Mouse (Mus musculus) kidney, embryonic 15.5 days (tissue): ENCODE results near the gene Tspan9. TPM values are rescaled to one million over a fixed set of nuclear protein-coding genes. Genes with fewer than 3 reads are reported as not detected.

ENCODE experiments used
- ATAC-seq: fragments of 200-750 bp; cut with Nextera tagmentation; replicated peaks from 2 replicates; pipeline ENCODE4 v1.8.0; 2017; ENCODE audit warnings: moderate TSS enrichment; ENCODE audit not compliant: low FRiP score
- H3K27ac ChIP-seq: fragments of 300-500 bp; sonication (generic); 2 replicates; pipeline ENCODE4 v1.5.1; 2015; ENCODE audit warnings: mild to moderate bottlenecking, inconsistent platforms
- H3K27me3 ChIP-seq: fragments of 300-500 bp; sonication (generic); 2 replicates; pipeline ENCODE4 v1.6.1; 2015; ENCODE audit warnings: inconsistent platforms
- H3K36me3 ChIP-seq: fragments of 300-500 bp; sonication (generic); 2 replicates; pipeline ENCODE4 v1.6.1; 2015; ENCODE audit warnings: inconsistent platforms
- H3K4me1 ChIP-seq: fragments of 300-500 bp; sonication (generic); 2 replicates; pipeline ENCODE4 v1.6.1; 2015; ENCODE audit warnings: inconsistent platforms
- H3K4me2 ChIP-seq: fragments of 300-500 bp; sonication (generic); 2 replicates; pipeline ENCODE4 v1.6.1; 2015; ENCODE audit warnings: moderate library complexity, mild to moderate bottlenecking, inconsistent platforms
- H3K4me3 ChIP-seq: fragments of 300-500 bp; sonication (generic); replicated peaks from 2 replicates; pipeline ENCODE4 v1.5.1; 2015; ENCODE audit warnings: mild to moderate bottlenecking, inconsistent platforms
- H3K9ac ChIP-seq: fragments of 300-500 bp; sonication (generic); 2 replicates; pipeline ENCODE4 v1.6.1; 2015; ENCODE audit warnings: mild to moderate bottlenecking, inconsistent platforms
- H3K9me3 ChIP-seq: fragments of 300-500 bp; sonication (generic); replicated peaks from 2 replicates; pipeline ENCODE4 v1.6.1; 2016; ENCODE audit warnings: inconsistent platforms
- WGBS: fragments of 180-500 bp; shearing (Covaris S2); methylation state at CpG from one replicate; pipeline ENCODE4 v1.1.7; 2015; ENCODE audit warnings: mixed read lengths; 5-methylcytosine and 5-hydroxymethylcytosine counted together
- polyA plus RNA-seq: library from polyadenylated mRNA; unstranded; fragments of >200 nt; fragmentation: Nextera tagmentation; extraction: Ambion mirVana; gene quantifications from 2 replicates; pipeline ENCODE4 v1.2.1, GENCODE M21; 2015

Tspan9 gene
- polyA plus RNA-seq, 1 experiment from 2014 or later: 121 TPM

DNA sequence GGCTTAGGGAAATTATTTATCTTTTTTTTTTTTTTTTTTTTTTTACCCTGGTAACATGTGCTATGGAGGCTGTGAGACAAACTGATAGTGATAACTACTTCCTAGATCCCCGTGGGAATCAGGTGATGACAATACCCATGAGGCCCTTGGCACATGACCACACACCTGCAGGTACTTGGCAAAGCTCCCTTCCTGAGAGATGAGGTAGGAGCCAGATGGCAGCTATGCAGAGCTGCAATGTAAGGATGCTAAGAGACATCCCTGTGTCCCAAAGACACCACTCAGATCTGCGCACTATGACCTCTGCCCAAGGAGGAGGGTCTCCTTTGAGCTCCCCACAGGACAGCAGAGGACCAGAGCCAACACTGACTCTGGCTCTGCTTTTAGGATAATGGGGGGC, 144.3 kb downstream of the Tspan9 start:
- H3K27me3 ChIP-seq: no peaks in the 10 kb centered on the region
- no peak overlapping the region for H3K4me2 ChIP-seq
- 0 out of 2 replicates have a peak, but pooled peaks cover 5% of the 10 kb centered on the region for H3K36me3 ChIP-seq
- H3K4me1 ChIP-seq: peaks cover 10% of the 10 kb centered on the region
- no peak overlapping the region for H3K9ac ChIP-seq
- no peak overlapping the region for H3K4me3 ChIP-seq
- H3K27ac ChIP-seq: no peak overlapping the region
- no peak for ATAC-seq
- WGBS: 81% methylated on average over 2 of the region's 2 CpGs
- H3K9me3 ChIP-seq: no peaks in the 10 kb centered on the region

- peaks cover 11% of the 10 kb centered on the region; the same call in 1 of the 2 replicates for H3K36me3 ChIP-seq
- H3K27me3 ChIP-seq: no peaks in the 10 kb centered on the region
- no peak overlapping the region for H3K4me3 ChIP-seq
- H3K9me3 ChIP-seq: no peaks in the 10 kb centered on the region
- no peak for ATAC-seq
- peaks cover 2% of the 10 kb centered on the region for H3K4me1 ChIP-seq
- no peak overlapping the region for H3K9ac ChIP-seq
- 85% methylated on average over 5 of the region's 5 CpGs for WGBS
- H3K4me2 ChIP-seq: no peak overlapping the region
- no peak overlapping the region for H3K27ac ChIP-seq
Measured at GRCm38 (mm10) chr6:127996928-127997327, 146.5 kb downstream of the Tspan9 start.

GRCm38 (mm10) chr6:127992993-127993392, 150.4 kb downstream of the Tspan9 start:
- Histone ChIP-seq H3K4me3 (no peak overlapping the region), H3K27me3 (no peaks in the 10 kb centered on the region), H3K36me3 (peaks cover 11% of the 10 kb centered on the region; the same call in 1 of the 2 replicates), H3K9ac (no peak overlapping the region), H3K4me2 (no peak overlapping the region), H3K27ac (no peak overlapping the region), H3K9me3 (no peaks in the 10 kb centered on the region), H3K4me1 (peaks cover 28% of the 10 kb centered on the region)
- WGBS: 96% methylated on average over 8 of the region's 8 CpGs
- ATAC-seq: no peak

- WGBS: 69% methylated on average over 11 of the region's 11 CpGs
- H3K36me3 ChIP-seq: peaks cover 6% of the 10 kb centered on the region; the same call in 1 of the 2 replicates
- no peak overlapping the region for H3K4me2 ChIP-seq
- no peaks in the 10 kb centered on the region for H3K27me3 ChIP-seq
- H3K9ac ChIP-seq: no peak overlapping the region
- no peak overlapping the region for H3K4me3 ChIP-seq
- no peak for ATAC-seq
- H3K4me1 ChIP-seq: peaks cover 28% of the 10 kb centered on the region
- no peak overlapping the region for H3K27ac ChIP-seq
- H3K9me3 ChIP-seq: no peaks in the 10 kb centered on the region
Measured at GRCm38 (mm10) chr6:127991509-127992176, 151.8 kb downstream of the Tspan9 start.

- Histone ChIP-seq H3K36me3 (peaks cover 7% of the 10 kb centered on the region), H3K4me2 (no peak overlapping the region), H3K27ac (0 out of 2 replicates have a peak overlapping the region, but pooled peaks have one; percentile 13), H3K4me3 (no peak overlapping the region), H3K9ac (no peak overlapping the region), H3K9me3 (no peaks in the 10 kb centered on the region), H3K4me1 (peaks cover 32% of the 10 kb centered on the region), H3K27me3 (no peaks in the 10 kb centered on the region)
- 64% methylated on average over 11 of the region's 11 CpGs for WGBS
- peak; percentile 15; the same call in 1 of the 2 replicates for ATAC-seq
Measured at GRCm38 (mm10) chr6:127989624-127990212, 153.7 kb downstream of the Tspan9 start.

- Histone ChIP-seq H3K36me3 (peaks cover 11% of the 10 kb centered on the region), H3K4me3 (no peak overlapping the region), H3K9ac (no peak overlapping the region), H3K27me3 (no peaks in the 10 kb centered on the region), H3K4me1 (peaks cover 32% of the 10 kb centered on the region), H3K27ac (0 out of 2 replicates have a peak overlapping the region, but pooled peaks have one; percentile 10), H3K9me3 (no peaks in the 10 kb centered on the region), H3K4me2 (no peak overlapping the region)
- 88% methylated on average over 12 of the region's 12 CpGs for WGBS
- ATAC-seq: no peak
Measured at GRCm38 (mm10) chr6:127988944-127989494, 154.4 kb downstream of the Tspan9 start.

- H3K27ac ChIP-seq: no peak overlapping the region
- no peaks in the 10 kb centered on the region for H3K9me3 ChIP-seq
- peaks cover 35% of the 10 kb centered on the region for H3K4me1 ChIP-seq
- WGBS: 93% methylated on average over 14 of the region's 14 CpGs
- H3K4me2 ChIP-seq: no peak overlapping the region
- peaks cover 8% of the 10 kb centered on the region for H3K36me3 ChIP-seq
- H3K27me3 ChIP-seq: no peaks in the 10 kb centered on the region
- no peak for ATAC-seq
- no peak overlapping the region for H3K4me3 ChIP-seq
- H3K9ac ChIP-seq: no peak overlapping the region
Measured at GRCm38 (mm10) chr6:127987374-127987773, 156.0 kb downstream of the Tspan9 start.

GRCm38 (mm10) chr6:127986357-127986756, 157.0 kb downstream of the Tspan9 start:
- ATAC-seq: no peak
- H3K9ac ChIP-seq: no peak overlapping the region
- H3K9me3 ChIP-seq: no peaks in the 10 kb centered on the region
- H3K27ac ChIP-seq: no peak overlapping the region
- no peak overlapping the region for H3K4me3 ChIP-seq
- no peak overlapping the region for H3K4me2 ChIP-seq
- peaks cover 31% of the 10 kb centered on the region for H3K4me1 ChIP-seq
- peaks cover 5% of the 10 kb centered on the region; the same call in 1 of the 2 replicates for H3K36me3 ChIP-seq
- no peaks in the 10 kb centered on the region for H3K27me3 ChIP-seq
- 54% methylated on average over 9 of the region's 9 CpGs for WGBS

DNA sequence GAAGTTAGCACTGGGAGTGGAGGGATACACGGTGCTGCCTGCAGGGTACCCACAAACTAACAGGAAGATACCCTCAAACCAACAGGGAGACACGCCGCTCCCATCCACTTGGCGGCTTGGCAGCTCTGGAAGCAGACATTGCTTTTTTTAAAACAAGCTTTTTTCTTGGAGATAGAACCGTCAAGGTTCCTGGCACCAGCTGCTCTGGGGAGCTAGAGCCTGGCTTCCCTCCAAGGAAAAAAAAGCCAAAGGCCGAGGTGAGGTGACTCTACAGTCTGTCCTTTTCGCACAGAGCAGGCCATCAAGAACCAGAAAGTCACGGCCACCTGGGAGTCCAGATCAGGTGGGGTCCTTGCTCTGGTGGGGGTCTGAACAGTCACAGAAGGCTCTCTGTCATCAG, 162.2 kb downstream of the Tspan9 start:
- peaks cover 43% of the 10 kb centered on the region for H3K4me1 ChIP-seq
- H3K36me3 ChIP-seq: peaks cover 5% of the 10 kb centered on the region; the same call in 1 of the 2 replicates
- WGBS: 57% methylated on average over 8 of the region's 8 CpGs
- no peak overlapping the region for H3K4me3 ChIP-seq
- H3K9ac ChIP-seq: no peak overlapping the region
- H3K9me3 ChIP-seq: no peaks in the 10 kb centered on the region
- H3K27me3 ChIP-seq: no peaks in the 10 kb centered on the region
- H3K27ac ChIP-seq: no peak overlapping the region
- no peak overlapping the region for H3K4me2 ChIP-seq
- ATAC-seq: no peak

- H3K4me3 ChIP-seq: no peak overlapping the region
- no peaks in the 10 kb centered on the region for H3K9me3 ChIP-seq
- H3K27ac ChIP-seq: no peak overlapping the region
- ATAC-seq: no peak
- H3K4me1 ChIP-seq: peaks cover 40% of the 10 kb centered on the region
- no peaks in the 10 kb centered on the region for H3K27me3 ChIP-seq
- 55% methylated on average over 11 of the region's 11 CpGs for WGBS
- H3K9ac ChIP-seq: no peak overlapping the region
- no peak overlapping the region for H3K4me2 ChIP-seq
- H3K36me3 ChIP-seq: peaks cover 5% of the 10 kb centered on the region; the same call in 1 of the 2 replicates
Measured at GRCm38 (mm10) chr6:127980381-127981045, 162.9 kb downstream of the Tspan9 start.

- no peak for ATAC-seq
- H3K4me3 ChIP-seq: no peak overlapping the region
- peaks cover 46% of the 10 kb centered on the region for H3K4me1 ChIP-seq
- no peak overlapping the region for H3K4me2 ChIP-seq
- no peak overlapping the region for H3K9ac ChIP-seq
- H3K27ac ChIP-seq: no peak overlapping the region
- H3K27me3 ChIP-seq: no peaks in the 10 kb centered on the region
- WGBS: 94% methylated on average over 5 of the region's 5 CpGs
- peaks cover 5% of the 10 kb centered on the region; the same call in 1 of the 2 replicates for H3K36me3 ChIP-seq
- no peaks in the 10 kb centered on the region for H3K9me3 ChIP-seq
Measured at GRCm38 (mm10) chr6:127979831-127980230, 163.6 kb downstream of the Tspan9 start.

- no peaks in the 10 kb centered on the region for H3K9me3 ChIP-seq
- H3K4me1 ChIP-seq: peaks cover 55% of the 10 kb centered on the region
- H3K4me2 ChIP-seq: peak overlapping the region; percentile 43
- H3K9ac ChIP-seq: no peak overlapping the region
- no peak overlapping the region for H3K27ac ChIP-seq
- 17% methylated on average over 20 of the region's 20 CpGs for WGBS
- H3K4me3 ChIP-seq: no peak overlapping the region
- no peaks in the 10 kb centered on the region for H3K36me3 ChIP-seq
- no peaks in the 10 kb centered on the region for H3K27me3 ChIP-seq
- no peak for ATAC-seq
Measured at GRCm38 (mm10) chr6:127978941-127979340, 164.5 kb downstream of the Tspan9 start.
